8 mouse cellular contexts compared by ENCODE assay signal in the genomic region with DNA sequence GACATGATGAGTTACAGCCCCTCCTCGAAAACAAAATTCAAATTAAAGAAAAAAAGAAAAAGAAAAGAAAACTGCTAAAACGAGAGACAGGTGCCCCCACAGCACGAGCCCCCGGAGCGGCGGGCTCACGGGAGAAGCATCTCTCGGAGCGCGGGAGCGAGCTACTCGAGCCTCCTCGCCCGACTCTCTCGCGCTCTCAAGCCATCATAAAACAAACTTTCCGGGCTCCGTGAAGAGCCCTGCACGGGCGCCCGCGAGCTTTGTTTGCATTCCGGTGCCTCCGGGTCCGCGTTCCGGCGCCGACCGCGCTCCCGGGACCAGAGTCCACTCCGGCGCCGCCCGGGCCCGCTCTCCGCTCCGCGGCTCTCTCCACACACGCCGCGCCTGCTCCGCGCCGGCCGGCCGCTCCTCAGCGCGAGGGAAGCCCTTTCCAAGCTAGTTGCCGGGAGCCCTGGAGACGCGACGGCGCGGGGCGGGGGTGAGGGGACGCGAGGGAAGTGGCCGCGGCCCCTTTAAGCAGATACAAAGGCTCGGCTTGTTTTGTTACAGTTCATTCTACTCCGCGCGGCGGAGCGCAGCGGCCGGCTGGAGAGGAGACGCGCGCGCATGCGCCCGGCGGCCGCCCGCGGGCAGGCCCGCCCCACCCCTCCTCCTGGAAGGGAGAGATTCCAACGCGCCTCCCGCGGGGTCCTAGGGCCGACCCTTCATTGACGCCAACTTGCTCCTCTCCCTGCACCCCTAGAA. TPM values are rescaled to one million over a fixed set of nuclear protein-coding genes. Genes with fewer than 3 reads are reported as not detected.
DNase-seq lines count a peak whose midpoint lies in the region; ATAC-seq and TF ChIP-seq lines count a peak whose summit lies in the region.

A gene (minus strand): TSS at position 600 of the 744 bp plus-strand sequence.

- peak; percentile 96 for DNase-seq in ZHBTc4 (ENCODE audit: low read depth, low spot score)
- DNase-seq in cerebellum, postnatal 36 days, result peak; percentile 92 to 94
- peak; percentile 94 for DNase-seq in gastrocnemius, adult 2 months
- peak; percentile 94 to 95 for DNase-seq in layer of hippocampus, postnatal 36 days
- DNase-seq in lung, postnatal 14 days, result peak; percentile 91
- DNase-seq in retina, postnatal 7 days (ENCODE audit: low read depth, low spot score), result peak; percentile 89
- DNase-seq in thymus, postnatal 4 days, result peak; percentile 83

- peak within 1 kb of the TSS; percentile 92 for H3K27ac ChIP-seq in gastrocnemius, adult 2 months
- H3K27ac ChIP-seq in hindbrain, embryonic 16.5 days (ENCODE audit: low read depth, low read length), result peak within 1 kb of the TSS; percentile 92

- whole genome bisulfite sequencing in hindbrain, embryonic 16.5 days, result under 1% methylated on average over 78 of the region's 86 CpGs

- intact Hi-C loops in gastrocnemius, adult 2 months (cut with DNase I), result loop anchor here (2.0 to 10.0 kb wide), 2 partner anchors 99 to 203 kb away; no protein-coding TSS in a partner anchor

- H3K4me3 ChIP-seq in gastrocnemius, adult 2 months, result peak within 1 kb of the TSS; percentile 89
- peak within 1 kb of the TSS; percentile 89 for H3K4me3 ChIP-seq in hindbrain, embryonic 16.5 days (ENCODE audit: low read length)

- no peaks in the 10 kb centered on the region for H3K9me3 ChIP-seq in hindbrain, embryonic 16.5 days (ENCODE audit: control insufficient read depth, low read length)

- 0 out of 2 replicates have a peak, but pooled peaks cover 3% of the 10 kb centered on the region for H3K27me3 ChIP-seq in hindbrain, embryonic 16.5 days (replicated peaks; ENCODE audit: control insufficient read depth, insufficient read depth, low read length)

- H3K9ac ChIP-seq in hindbrain, embryonic 16.5 days (ENCODE audit: low read depth, low read length), result peak within 1 kb of the TSS; percentile 80

- H3K4me1 ChIP-seq in hindbrain, embryonic 16.5 days (ENCODE audit: control insufficient read depth, insufficient read depth, low read depth, low read length), result peaks cover 26% of the 10 kb centered on the region

- peak; percentile 98 for ATAC-seq in hindbrain, embryonic 16.5 days

- peak within 1 kb of the TSS; percentile 96 for H3K4me2 ChIP-seq in hindbrain, embryonic 16.5 days (ENCODE audit: low read length)

- TF ChIP-seq CTCF in gastrocnemius, adult 2 months (IDR thresholded peaks at IDR 0.05), result no peak

- H3K36me3 ChIP-seq in hindbrain, embryonic 16.5 days (ENCODE audit: control insufficient read depth, insufficient read depth, low read length), result no peaks in the 10 kb centered on the region

RNA-seq across cellular contexts. Expression of the gene that starts here (rescaled TPM):
- total RNA-seq in gastrocnemius, adult 2 months (2021), result 1 to 10 TPM; 4.2 to 4.5 TPM
- 27.7 and 28.2 TPM in 2 replicates for polyA plus RNA-seq in hindbrain, embryonic 16.5 days (2015; fragmentation: Nextera tagmentation; extraction: Ambion mirVana)
- total RNA-seq in layer of hippocampus, postnatal 36 days (2021), result 10 to 100 TPM; 45.5 to 53.7 TPM

Comparison
In these comparisons a context has a peak if more than half of its experiments do, and no peak if none do; other contexts are left out.
1. Peak in every context shown above with its lines: DNase-seq, ATAC-seq, H3K4me3 ChIP-seq and H3K27ac ChIP-seq.
2. RNA of the gene that starts here (total RNA-seq): 45.5 to 53.7 TPM in layer of hippocampus, postnatal 36 days; 4.2 to 4.5 TPM in gastrocnemius, adult 2 months; every median in the first group is over 4 times any median in the second.